Mouse (Mus musculus) hindbrain, embryonic 14.5 days (tissue): ENCODE data around the gene Sema4a. TPM values are rescaled to one million over a fixed set of nuclear protein-coding genes. Genes with fewer than 3 reads are reported as not detected.

Source experiments
- ATAC-seq: fragments of 200-750 bp; cut with Nextera tagmentation; 2 replicates; pipeline ENCODE4 v1.8.0; 2017; ENCODE audit warnings: moderate number of reproducible peaks, mild to moderate bottlenecking, moderate TSS enrichment, moderate library complexity; ENCODE audit not compliant: low FRiP score
- DNase-seq: peaks from one replicate; pipeline ENCODE4 v3.0.0-alpha.2; 2015; ENCODE audit warnings: low spot score
- H3K27ac ChIP-seq: fragments of 300-500 bp; sonication (generic); 2 replicates; pipeline ENCODE4 v1.5.1; 2014; ENCODE audit warnings: mild to moderate bottlenecking, moderate library complexity
- H3K27me3 ChIP-seq: fragments of 300-500 bp; sonication (generic); 2 replicates; pipeline ENCODE4 v1.6.1; 2014; ENCODE audit warnings: mild to moderate bottlenecking, low read length, mixed read lengths; ENCODE audit not compliant: control insufficient read depth, insufficient read depth
- H3K36me3 ChIP-seq: fragments of 300-500 bp; sonication (generic); replicated peaks from 2 replicates; pipeline ENCODE4 v1.6.1; 2014; ENCODE audit not compliant: control insufficient read depth, insufficient read depth
- H3K4me1 ChIP-seq: fragments of 300-500 bp; sonication (generic); replicated peaks from 2 replicates; pipeline ENCODE4 v1.6.1; 2014; ENCODE audit warnings: antibody characterized with exemption, low read length, mixed read lengths; ENCODE audit not compliant: control insufficient read depth, insufficient read depth
- H3K4me2 ChIP-seq: fragments of 300-500 bp; sonication (generic); replicated peaks from 2 replicates; pipeline ENCODE4 v1.6.1; 2014; ENCODE audit warnings: mild to moderate bottlenecking, moderate library complexity
- H3K4me3 ChIP-seq: fragments of 300-500 bp; sonication (generic); replicated peaks from 2 replicates; pipeline ENCODE4 v1.5.1; 2014; ENCODE audit warnings: mild to moderate bottlenecking, low read length
- H3K9ac ChIP-seq: fragments of 300-500 bp; sonication (generic); 2 replicates; pipeline ENCODE4 v1.6.1; 2014
- H3K9me3 ChIP-seq: fragments of 300-500 bp; sonication (generic); 2 replicates; pipeline ENCODE4 v1.6.1; 2016; ENCODE audit warnings: low read length; ENCODE audit not compliant: control insufficient read depth
- WGBS: fragments of 180-500 bp; shearing (Covaris S2); extraction: QIAGEN DNeasy Blood & Tissue Kit; methylation state at CpG from one replicate; pipeline ENCODE4 v1.1.7; 2014; 5-methylcytosine and 5-hydroxymethylcytosine counted together
- polyA plus RNA-seq: library from polyadenylated mRNA; unstranded; fragments of >200 nt; fragmentation: Nextera tagmentation; extraction: Ambion mirVana; gene quantifications from 2 replicates; pipeline ENCODE4 v1.2.1, GENCODE M21; 2014

The Sema4a gene
- polyA plus RNA-seq, 1 experiment from 2014 or later = 21.5 TPM

DNA sequence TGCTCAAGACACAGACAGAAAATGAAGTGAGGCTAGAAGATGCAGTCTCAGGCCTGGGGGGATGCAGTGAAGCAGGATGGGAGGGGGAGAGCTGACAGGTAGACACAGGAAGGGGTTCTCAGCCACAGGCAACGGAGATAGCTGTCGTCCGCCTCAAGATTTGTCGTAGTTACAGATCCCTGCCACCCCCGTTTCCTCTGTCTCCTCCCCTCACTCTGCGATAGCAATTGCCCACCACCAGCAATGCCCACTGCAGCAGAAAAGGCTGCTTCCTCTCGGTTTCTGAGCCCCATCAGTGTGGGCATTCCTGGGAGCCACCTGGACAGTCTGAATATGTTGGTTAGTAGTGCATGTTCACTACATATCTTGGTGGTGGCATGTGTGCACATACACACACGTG is 7.6 kb downstream of the Sema4a start:
- 65% methylated on average over 8 of the region's 8 CpGs for WGBS
- DNase-seq (no peak), ATAC-seq (no peak)
- no peaks in the 10 kb centered on the region for H3K9me3 ChIP-seq
- no peak overlapping the region for H3K4me2 ChIP-seq
- H3K36me3 ChIP-seq = peaks cover 39% of the 10 kb centered on the region
- no peak overlapping the region for H3K9ac ChIP-seq
- H3K4me3 ChIP-seq = no peak overlapping the region
- no peaks in the 10 kb centered on the region for H3K27me3 ChIP-seq
- peaks cover 22% of the 10 kb centered on the region for H3K4me1 ChIP-seq
- no peak overlapping the region for H3K27ac ChIP-seq

DNA sequence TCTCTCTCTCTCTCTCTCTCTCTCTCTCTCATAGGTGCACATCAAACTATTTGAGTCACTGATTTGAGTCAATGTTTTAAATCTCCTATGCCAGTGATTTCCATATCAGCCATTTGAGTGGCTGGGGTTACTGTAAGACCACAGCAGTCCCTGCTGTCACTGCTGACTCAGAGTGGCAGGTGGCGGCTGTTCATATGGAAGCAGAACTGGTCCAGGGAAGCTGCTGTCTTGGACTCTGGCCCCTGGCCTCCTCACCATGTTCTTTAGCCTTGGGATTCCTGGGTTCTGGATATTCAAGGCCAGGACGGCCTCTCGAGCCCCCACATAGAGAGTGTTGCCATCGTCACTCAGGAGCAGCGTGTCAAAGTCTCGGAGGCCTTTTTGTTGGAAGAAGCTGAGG is 8.3 kb downstream of the Sema4a start:
- ATAC-seq = no peak
- no peak for DNase-seq
- H3K4me3 ChIP-seq = no peak overlapping the region
- no peaks in the 10 kb centered on the region for H3K27me3 ChIP-seq
- peaks cover 46% of the 10 kb centered on the region for H3K36me3 ChIP-seq
- H3K27ac ChIP-seq = no peak overlapping the region
- no peak overlapping the region for H3K4me2 ChIP-seq
- 74% methylated on average over 6 of the region's 6 CpGs for WGBS
- H3K9me3 ChIP-seq = no peaks in the 10 kb centered on the region
- peaks cover 16% of the 10 kb centered on the region for H3K4me1 ChIP-seq
- no peak overlapping the region for H3K9ac ChIP-seq

DNA sequence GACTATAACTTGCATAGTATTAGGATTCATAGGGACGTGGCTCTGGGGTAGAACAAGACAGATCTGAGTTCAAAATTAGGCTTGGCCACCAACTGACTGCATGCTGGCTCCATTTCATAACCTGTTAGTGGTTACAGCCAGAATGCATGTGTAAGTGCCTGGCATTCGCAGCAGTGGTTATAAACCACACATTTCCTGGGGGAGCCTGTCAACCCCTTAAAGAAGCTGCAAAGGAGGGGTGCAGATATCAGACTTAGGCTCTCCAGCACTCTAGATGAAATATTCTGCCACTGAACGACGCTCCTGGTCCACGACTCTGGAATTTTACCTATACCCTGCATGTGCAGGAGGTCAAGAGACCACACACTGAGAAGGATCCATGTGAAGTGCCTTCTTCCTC is 8.7 kb downstream of the Sema4a start:
- ATAC-seq (no peak), DNase-seq (no peak)
- Histone ChIP-seq H3K9me3 (no peaks in the 10 kb centered on the region), H3K4me2 (no peak overlapping the region), H3K4me1 (peaks cover 11% of the 10 kb centered on the region), H3K9ac (no peak overlapping the region), H3K27me3 (no peaks in the 10 kb centered on the region), H3K4me3 (no peak overlapping the region), H3K27ac (no peak overlapping the region), H3K36me3 (peaks cover 50% of the 10 kb centered on the region)
- 75% methylated on average over 5 of the region's 5 CpGs for WGBS

DNA sequence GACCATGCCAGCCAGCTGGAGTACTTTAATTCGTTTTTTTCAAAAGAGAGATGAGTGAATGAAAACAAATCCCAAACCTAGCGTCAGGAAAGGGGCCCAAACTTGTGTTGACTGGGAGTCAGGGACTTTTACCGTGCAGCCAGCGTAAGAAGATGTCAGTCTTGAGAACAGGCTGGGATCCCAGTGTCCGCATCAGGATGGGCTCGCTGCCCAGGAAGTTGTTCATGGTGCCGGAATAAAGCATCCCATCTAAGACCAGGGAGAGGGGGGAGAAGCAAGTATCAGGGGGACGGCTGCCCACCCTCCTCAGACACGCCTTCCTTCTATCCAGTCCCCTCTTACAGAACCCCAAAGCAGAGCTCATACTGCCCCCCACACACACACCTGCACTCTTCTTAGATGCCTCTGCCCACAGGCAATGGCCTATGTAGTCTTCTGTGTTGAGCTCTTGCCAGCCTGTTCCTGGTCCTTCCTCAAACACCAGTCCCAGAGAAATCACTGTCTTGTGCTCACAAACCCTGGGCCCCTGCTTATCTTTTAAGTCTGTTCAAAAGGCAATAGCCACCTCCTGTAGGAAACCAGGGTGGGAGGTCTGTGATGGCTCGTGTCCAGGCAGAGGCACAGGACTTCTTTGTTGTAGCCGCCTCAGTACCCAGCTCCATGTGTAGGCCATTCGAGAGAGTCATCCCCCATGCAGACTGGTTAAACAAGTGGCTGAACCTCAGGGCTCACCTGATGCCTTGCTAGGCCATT is 10.4 kb downstream of the Sema4a start:
- no peak for ATAC-seq

DNA sequence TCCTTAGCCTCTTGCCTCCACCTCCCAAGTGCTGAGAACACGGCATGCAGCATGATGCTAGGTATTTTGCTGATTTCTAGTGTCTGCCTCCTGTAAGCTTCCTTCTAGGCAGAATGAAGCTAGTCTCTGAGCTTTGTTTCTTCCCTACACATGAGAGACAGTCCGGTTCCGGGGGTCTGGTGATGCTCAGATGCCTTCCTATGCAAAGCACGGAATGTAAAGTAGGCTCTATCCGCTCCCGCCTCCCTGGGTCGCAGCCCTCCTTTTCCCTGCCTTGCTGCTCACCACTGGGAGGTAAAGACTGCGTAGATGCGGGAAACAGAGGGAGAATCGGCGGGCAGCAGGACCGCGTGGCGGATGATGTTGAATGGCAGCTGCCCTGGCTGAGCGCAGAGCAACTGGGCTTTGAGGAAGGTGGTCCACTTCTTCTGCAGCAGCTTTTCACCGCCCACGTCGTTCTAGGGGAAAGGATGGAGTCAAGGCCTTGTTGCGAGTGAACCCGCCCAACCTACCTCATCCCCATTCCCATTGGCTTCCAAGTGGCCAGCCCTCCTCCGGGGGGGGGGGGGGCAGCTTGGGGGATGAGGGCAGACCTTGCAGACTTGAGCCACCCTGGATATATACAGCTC is 11.5 kb downstream of the Sema4a start:
- WGBS = 7% methylated on average over 21 of the region's 21 CpGs
- Histone ChIP-seq H3K4me3 (no peak overlapping the region), H3K9me3 (no peaks in the 10 kb centered on the region), H3K27me3 (no peaks in the 10 kb centered on the region), H3K36me3 (peaks cover 76% of the 10 kb centered on the region), H3K4me2 (peak overlapping the region; percentile 37), H3K9ac (peak overlapping the region; percentile 32; the same call in 1 of the 2 replicates), H3K27ac (no peak overlapping the region), H3K4me1 (no peaks in the 10 kb centered on the region)
- DNase-seq = no peak
- no peak for ATAC-seq

More for the DNA sequence above, 10.4 kb downstream of the Sema4a start:
- Histone ChIP-seq H3K4me1 (no peaks in the 10 kb centered on the region), H3K4me2 (no peak overlapping the region), H3K27ac (no peak overlapping the region), H3K9ac (no peak overlapping the region), H3K36me3 (peaks cover 67% of the 10 kb centered on the region), H3K27me3 (no peaks in the 10 kb centered on the region), H3K9me3 (no peaks in the 10 kb centered on the region), H3K4me3 (no peak overlapping the region)
- 72% methylated on average over 12 of the region's 12 CpGs for WGBS
- DNase-seq = no peak

DNA sequence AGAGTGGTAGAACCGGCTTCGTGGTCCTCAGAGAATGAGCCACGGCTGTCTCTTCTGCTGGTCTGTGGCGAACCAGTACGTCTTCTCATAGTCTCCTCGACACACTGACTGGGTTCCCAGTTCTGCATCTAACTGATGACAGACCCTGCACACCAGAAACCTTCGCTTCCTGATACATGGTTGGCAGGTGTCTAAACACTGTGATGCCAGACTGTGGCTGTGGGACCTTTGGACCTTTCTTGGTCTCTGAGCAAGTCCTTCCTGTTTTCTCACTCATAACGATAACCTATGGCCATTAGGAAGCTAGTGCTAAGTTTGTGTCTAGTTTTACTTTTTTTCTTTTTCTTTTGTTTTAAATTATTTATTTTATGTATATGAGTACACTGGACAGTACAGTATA is 12.5 kb downstream of the Sema4a start:
- ATAC-seq (no peak), DNase-seq (no peak)
- Histone ChIP-seq H3K4me1 (no peaks in the 10 kb centered on the region), H3K4me3 (no peak overlapping the region), H3K27ac (no peak overlapping the region), H3K4me2 (no peak overlapping the region), H3K9me3 (no peaks in the 10 kb centered on the region), H3K9ac (no peak overlapping the region), H3K27me3 (no peaks in the 10 kb centered on the region), H3K36me3 (peaks cover 75% of the 10 kb centered on the region)
- 91% methylated on average over 8 of the region's 8 CpGs for WGBS

DNA sequence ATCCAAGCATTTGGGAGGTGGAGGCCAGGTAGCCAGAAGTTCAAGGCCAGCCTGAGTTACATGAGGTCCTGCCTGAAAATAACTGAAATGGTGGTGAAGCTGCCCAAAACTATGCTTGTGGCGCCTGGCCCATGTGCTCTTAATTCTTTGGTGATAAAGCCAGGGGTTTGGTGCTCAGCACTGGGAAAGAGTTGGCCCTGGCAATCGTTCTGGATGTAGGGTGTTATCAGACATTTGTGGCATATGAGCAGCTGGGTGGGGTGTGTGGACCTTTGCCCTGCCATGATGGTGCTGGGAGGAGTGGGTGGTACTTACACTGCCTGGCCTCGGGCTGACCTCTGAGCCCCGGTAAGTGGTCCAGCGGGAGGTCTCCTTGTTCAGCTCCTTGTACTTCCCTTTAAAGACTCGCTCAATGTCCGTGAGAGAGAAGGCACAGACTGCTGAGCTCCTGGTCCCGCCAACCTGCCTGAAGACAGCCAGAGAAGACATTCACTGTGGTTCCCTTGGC is 13.3 kb downstream of the Sema4a start:
- no peaks in the 10 kb centered on the region for H3K4me1 ChIP-seq
- no peaks in the 10 kb centered on the region for H3K27me3 ChIP-seq
- 57% methylated on average over 8 of the region's 8 CpGs for WGBS
- H3K36me3 ChIP-seq = peaks cover 79% of the 10 kb centered on the region
- no peak for ATAC-seq
- no peak overlapping the region for H3K4me3 ChIP-seq
- no peak overlapping the region for H3K9ac ChIP-seq
- H3K9me3 ChIP-seq = no peaks in the 10 kb centered on the region
- H3K4me2 ChIP-seq = no peak overlapping the region
- H3K27ac ChIP-seq = no peak overlapping the region
- DNase-seq = no peak

DNA sequence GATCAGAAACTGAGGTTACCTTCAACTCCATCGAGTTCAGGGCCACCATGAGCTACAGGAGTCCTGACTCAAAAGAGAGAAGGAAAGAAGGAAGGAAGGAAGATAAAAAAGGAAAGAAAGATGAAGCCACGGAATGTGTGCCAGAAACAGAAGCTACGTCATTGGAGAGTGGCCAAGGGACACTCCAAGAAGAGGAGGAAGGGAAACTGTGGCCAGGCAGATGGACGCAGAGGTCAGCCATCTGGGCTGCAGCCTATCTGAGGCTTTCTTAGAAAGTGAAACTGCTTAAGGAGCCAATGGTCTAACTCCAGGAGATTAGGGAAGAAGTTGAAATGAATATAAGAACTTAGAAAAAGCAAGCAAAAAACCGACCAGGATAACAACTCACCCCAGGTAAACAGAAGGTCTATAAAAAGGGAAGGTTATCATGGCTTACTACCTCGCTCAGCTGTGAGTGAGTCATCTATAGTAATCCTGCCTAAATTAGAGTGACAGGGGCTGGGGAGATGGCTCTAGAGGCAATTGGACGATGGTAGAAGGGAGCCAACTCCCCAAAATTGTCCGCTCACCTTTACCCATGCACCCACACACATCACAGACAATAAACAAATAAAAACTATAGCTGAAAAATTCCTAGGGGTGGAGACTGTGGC is 14.4 kb downstream of the Sema4a start:
- WGBS = 73% methylated on average over 8 of the region's 8 CpGs
- DNase-seq (no peak), ATAC-seq (no peak)
- Histone ChIP-seq H3K9ac (no peak overlapping the region), H3K27ac (no peak overlapping the region), H3K4me1 (no peaks in the 10 kb centered on the region), H3K27me3 (no peaks in the 10 kb centered on the region), H3K36me3 (peaks cover 79% of the 10 kb centered on the region), H3K4me2 (no peak overlapping the region), H3K4me3 (no peak overlapping the region), H3K9me3 (no peaks in the 10 kb centered on the region)

DNA sequence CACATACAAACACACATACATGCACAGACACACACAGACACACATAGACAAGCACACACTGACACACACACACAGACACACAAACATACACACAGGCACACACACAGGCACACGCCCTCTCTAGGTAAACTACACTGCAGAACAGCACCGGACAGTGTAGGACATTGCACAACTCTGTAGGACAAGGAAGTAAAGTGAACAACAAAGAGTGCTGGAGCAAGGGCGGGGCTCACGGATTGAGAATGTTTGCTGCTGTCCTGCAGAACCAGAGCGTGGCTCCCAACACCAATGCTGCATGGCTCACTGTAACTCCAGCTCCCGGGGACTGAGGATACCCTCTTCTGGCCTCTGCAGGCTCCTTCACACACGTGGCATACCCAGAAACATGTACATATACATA is 18.1 kb downstream of the Sema4a start:
- H3K27me3 ChIP-seq = no peaks in the 10 kb centered on the region
- no peak overlapping the region for H3K4me2 ChIP-seq
- H3K9ac ChIP-seq = no peak overlapping the region
- 83% methylated on average over 7 of the region's 7 CpGs for WGBS
- H3K9me3 ChIP-seq = no peaks in the 10 kb centered on the region
- H3K36me3 ChIP-seq = peaks cover 79% of the 10 kb centered on the region
- no peak overlapping the region for H3K4me3 ChIP-seq
- no peak overlapping the region for H3K27ac ChIP-seq
- H3K4me1 ChIP-seq = no peaks in the 10 kb centered on the region; the same call in 1 of the 2 replicates
- no peak for ATAC-seq
- no peak for DNase-seq
